Mouse (Mus musculus) gastrocnemius, adult 2 months (tissue): Measurements from ENCODE around the gene Ankrd65. TPM values are rescaled to one million over a fixed set of nuclear protein-coding genes. Genes with fewer than 3 reads are reported as not detected.

Experiments
- DNase-seq: peaks from one replicate; pipeline ENCODE4 v3.0.0; 2022
- H3K27ac ChIP-seq: fragments of 200-600 bp; 2 replicates; pipeline ENCODE4 v1.8.1; 2022; ENCODE audit warnings: mild to moderate bottlenecking
- H3K4me3 ChIP-seq: fragments of 200-600 bp; 2 replicates; pipeline ENCODE4 v1.8.1; 2022; ENCODE audit warnings: mild to moderate bottlenecking, moderate library complexity
- CTCF ChIP-seq: fragments of 200-600 bp; IDR thresholded peaks from 2 replicates; pipeline ENCODE4 v1.8.1; 2022; ENCODE audit warnings: antibody characterized with exemption, mild to moderate bottlenecking, moderate library complexity
- intact Hi-C: fragments of 180-260 bp; cut with DNase I; formaldehyde crosslinking; loops from one replicate; pipeline ENCODE4 v1.15.1; 2025
- microRNA-seq: library from miRNA; unstranded; fragments of <30 nt; microRNA quantifications from one replicate; pipeline ENCODE4 v1.2.0, GENCODE M21; 2021
- total RNA-seq, 2 experiments: library from RNA; stranded (reverse); gene quantifications; 2 replicates each; pipeline ENCODE4 v1.2.3; 2021

Gene Ankrd65
- total RNA-seq, 2 experiments from 2014 or later = not detected

DNA sequence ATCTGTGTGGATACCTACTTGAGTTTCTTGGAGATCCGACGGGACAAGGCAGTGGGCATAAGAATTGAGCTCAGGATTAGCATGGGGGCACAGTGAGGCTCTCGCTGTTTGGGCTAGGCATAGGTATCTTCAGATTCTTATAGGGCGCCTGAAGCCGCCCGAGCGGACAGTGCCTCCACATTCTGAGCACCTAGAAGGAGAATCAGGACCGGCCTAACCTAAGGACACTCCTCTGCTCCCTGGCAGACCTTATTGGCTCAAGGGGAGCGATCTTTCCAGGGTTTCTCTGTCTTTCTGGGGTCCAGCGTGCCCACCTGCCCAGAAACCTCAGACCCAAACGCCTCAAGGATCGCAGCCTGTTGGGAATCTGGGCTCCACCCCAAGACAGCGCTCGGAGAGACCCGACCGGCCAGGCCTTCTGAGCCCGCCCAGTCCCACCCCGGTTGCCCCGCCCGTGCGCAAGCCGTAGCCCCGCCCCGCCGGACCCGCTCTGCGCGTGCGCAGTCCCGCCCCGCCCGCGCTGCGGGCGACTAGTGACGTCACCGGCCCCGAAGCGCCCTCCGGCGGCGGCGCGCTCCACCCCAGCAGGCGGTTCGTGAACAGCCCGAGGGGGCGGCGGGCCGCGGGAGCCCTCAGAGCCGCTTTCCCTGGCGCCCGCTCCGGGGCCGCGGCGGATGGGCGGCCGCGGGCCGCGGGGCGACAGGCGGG lies 56.8 kb downstream of the Ankrd65 start, which contains the start of gene Dvl1:
Gene Dvl1 (plus strand): TSS at position 532 of the 708 bp plus-strand sequence.
- intact Hi-C loops = loop anchor here (2.0 kb wide), 2 partner anchors 14 to 46 kb away; no protein-coding TSS in a partner anchor
- H3K4me3 ChIP-seq = peak within 1 kb of the TSS; percentile 94

DNA sequence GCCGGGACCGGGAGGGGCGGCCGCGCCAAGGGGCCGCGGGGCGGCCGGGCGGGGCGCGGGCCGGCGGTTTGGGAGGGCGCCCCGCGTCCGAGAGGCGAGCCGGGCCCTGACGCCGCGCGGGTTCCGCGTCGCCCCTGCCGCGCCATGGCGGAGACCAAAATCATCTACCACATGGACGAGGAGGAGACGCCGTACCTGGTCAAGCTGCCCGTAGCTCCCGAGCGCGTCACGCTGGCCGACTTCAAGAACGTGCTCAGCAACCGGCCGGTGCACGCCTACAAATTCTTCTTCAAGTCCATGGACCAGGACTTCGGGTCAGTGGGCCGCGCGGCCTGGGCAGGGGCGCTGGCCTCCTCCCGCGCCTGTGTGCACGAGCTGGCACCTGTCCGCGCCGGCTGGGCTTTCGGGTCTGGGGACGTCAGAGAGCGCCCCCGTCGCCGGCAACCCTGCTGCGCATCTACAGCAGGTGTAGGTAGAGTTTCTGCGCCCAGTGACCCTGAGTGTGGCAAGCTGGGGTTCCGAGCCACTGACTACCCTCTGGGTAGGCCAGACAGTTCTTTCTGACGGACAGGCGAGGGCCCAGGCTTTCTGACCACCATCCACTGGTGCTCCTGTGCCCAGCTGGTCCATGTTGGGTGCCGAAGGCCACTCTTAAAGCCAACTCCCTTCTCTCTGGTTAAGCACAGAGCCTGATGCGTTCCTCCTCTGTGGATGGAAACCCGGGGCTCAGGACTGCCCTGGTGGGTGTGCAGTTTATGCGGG lies 57.5 kb downstream of the Ankrd65 start:
- intact Hi-C loops = loop anchor here (2.0 kb wide), 2 partner anchors 15 to 45 kb away; no protein-coding TSS in a partner anchor

More for the DNA sequence above, 56.8 kb downstream of the Ankrd65 start, which contains the start of gene Dvl1:
- peak; percentile 64 for TF ChIP-seq CTCF
- H3K27ac ChIP-seq = peak within 1 kb of the TSS; percentile 98
- peak; percentile 97 for DNase-seq

DNA sequence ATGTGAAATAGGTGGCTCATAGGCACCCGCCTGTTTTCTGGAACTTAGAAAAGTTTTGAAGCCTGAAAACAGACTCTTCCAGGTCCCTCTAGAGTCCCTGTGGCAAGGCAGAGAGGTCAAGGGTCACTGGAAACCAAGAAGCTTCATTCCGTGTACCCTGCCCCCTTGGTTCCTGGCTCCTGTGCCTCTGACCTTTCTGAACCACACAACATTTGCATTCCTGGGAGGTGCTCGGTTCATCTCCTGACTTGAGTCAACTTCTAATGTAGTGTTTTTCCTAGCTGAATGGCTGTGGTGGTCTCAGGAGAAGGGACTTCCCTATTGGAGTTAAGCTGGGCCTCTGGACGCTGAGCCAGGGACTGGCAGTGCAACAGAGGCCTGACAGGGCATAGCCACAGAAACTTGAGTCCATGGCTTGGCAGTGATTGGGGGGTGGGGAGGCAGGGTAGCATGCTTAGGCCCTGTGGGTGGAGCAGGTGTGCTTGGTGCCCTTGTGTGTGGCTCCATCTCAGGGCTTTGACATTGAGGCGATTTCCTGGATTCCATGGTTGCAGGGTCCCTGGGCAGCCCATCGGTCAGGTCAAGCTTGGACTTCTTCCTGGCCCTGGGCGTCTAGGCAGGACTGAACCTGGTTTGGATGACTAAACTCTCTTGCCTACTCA lies 58.3 kb downstream of the Ankrd65 start:
- peak; percentile 89 for DNase-seq
- intact Hi-C loops = no loop called here
- H3K4me3 ChIP-seq = peak overlapping the region; percentile 94
- H3K27ac ChIP-seq = peak overlapping the region; percentile 98
- no peak for TF ChIP-seq CTCF

More for the DNA sequence above, 57.5 kb downstream of the Ankrd65 start:
- peak overlapping the region; percentile 94 for H3K4me3 ChIP-seq
- peak overlapping the region; percentile 98 for H3K27ac ChIP-seq
- TF ChIP-seq CTCF = peak; percentile 3; the same call in 1 of the 2 replicates
- peak; percentile 80 for DNase-seq

Small RNA genes lying within 50 kb of the gene (microRNA-seq; reads per million reads assigned to microRNA genes)
- gene Gm27743 = not detected

Other genes with a start within 250 kb of the Ankrd65 start
- 10 to 100 TPM; 16.4 to 21.5 TPM for gene Nadk, start 228.1 kb upstream of the Ankrd65 start, total RNA-seq
- 1 to 10 TPM; 3.3 to 5.7 TPM for gene Slc35e2, start 189.0 kb upstream of the Ankrd65 start, total RNA-seq
- 10 to 100 TPM; 28.4 to 32.0 TPM for gene Cdk11b, start 165.6 kb upstream of the Ankrd65 start, total RNA-seq
- not detected for gene Gm10563, start 145.0 kb upstream of the Ankrd65 start, total RNA-seq
- 1 to 10 TPM in 1 of 2 experiments, under 1 TPM in 1; 0.64 to 3.0 TPM for gene Mmp23, start 137.1 kb upstream of the Ankrd65 start, total RNA-seq
- 10 to 100 TPM; 17.7 to 19.8 TPM for gene Mib2, start 121.2 kb upstream of the Ankrd65 start, total RNA-seq
- gene Fndc10, start 96.1 kb upstream of the Ankrd65 start, total RNA-seq = 1 to 10 TPM; 1.0 to 1.5 TPM
- 10 to 100 TPM; 42.3 to 44.5 TPM for gene Ssu72, start 85.6 kb upstream of the Ankrd65 start, total RNA-seq
- under 1 TPM; 0.41 to 0.67 TPM for gene Tmem240, start 55.6 kb upstream of the Ankrd65 start, total RNA-seq
- 10 to 100 TPM; 25.4 to 35.3 TPM for gene Atad3a, start 29.3 kb upstream of the Ankrd65 start, total RNA-seq
- 1 to 10 TPM; 4.8 to 7.4 TPM for gene Vwa1, start 15.7 kb upstream of the Ankrd65 start, total RNA-seq
- gene Tmem88b, start 4.6 kb upstream of the Ankrd65 start, total RNA-seq = 1 to 10 TPM in 1 of 2 experiments, under 1 TPM in 1; 0.66 to 1.1 TPM
- 10 to 100 TPM; 39.0 to 52.7 TPM for gene Mrpl20, start 12.4 kb downstream of the Ankrd65 start, total RNA-seq
- 10 to 100 TPM; 26.4 to 27.0 TPM for gene Ccnl2, start 22.1 kb downstream of the Ankrd65 start, total RNA-seq
- gene Aurkaip1, start 40.8 kb downstream of the Ankrd65 start, total RNA-seq = 10 to 100 TPM; 74.0 to 89.8 TPM
- 10 to 100 TPM; 26.4 to 31.3 TPM for gene Mxra8, start 49.2 kb downstream of the Ankrd65 start, total RNA-seq
- gene Dvl1, start 57.0 kb downstream of the Ankrd65 start, total RNA-seq = 100 to 1,000 TPM; 116 to 122 TPM
- under 1 TPM; 0.11 to 0.23 TPM for gene Tas1r3, start 72.9 kb downstream of the Ankrd65 start, total RNA-seq
- gene Cptp, start 79.0 kb downstream of the Ankrd65 start, total RNA-seq = 10 to 100 TPM; 13.6 to 18.0 TPM
- gene Ints11, start 79.1 kb downstream of the Ankrd65 start, total RNA-seq = 10 to 100 TPM; 14.9 to 17.3 TPM
- 10 to 100 TPM; 10.5 to 13.4 TPM for gene Pusl1, start 101.3 kb downstream of the Ankrd65 start, total RNA-seq
- gene Acap3, start 101.4 kb downstream of the Ankrd65 start, total RNA-seq = 1 to 10 TPM; 7.5 to 8.0 TPM
- gene Ube2j2, start 153.4 kb downstream of the Ankrd65 start, total RNA-seq = 10 to 100 TPM; 62.8 to 64.5 TPM
- gene C1qtnf12, start 171.9 kb downstream of the Ankrd65 start, total RNA-seq = 10 to 100 TPM; 15.1 to 18.5 TPM
- gene B3galt6, start 202.2 kb downstream of the Ankrd65 start, total RNA-seq = 1 to 10 TPM in 1 of 2 experiments, under 1 TPM in 1; 0.92 to 2.0 TPM
- 10 to 100 TPM; 75.7 to 81.5 TPM for gene Sdf4, start 202.4 kb downstream of the Ankrd65 start, total RNA-seq
- gene Tnfrsf4, start 223.4 kb downstream of the Ankrd65 start, total RNA-seq = 1 to 10 TPM in 1 of 2 experiments, under 1 TPM in 1; 0.75 to 2.1 TPM
- gene Tnfrsf18, start 235.7 kb downstream of the Ankrd65 start, total RNA-seq = not detected